Mouse (Mus musculus): ENCODE data around the gene Prrt4.
"Not testable (repeated sequence)": the region's sequence is repeated elsewhere in the genome, so short reads cannot be mapped to it uniquely, and the experiment has no call there.

The Prrt4 gene

GRCm38 (mm10) chr6:29178888-29179658 lies at the start of gene Prrt4:
Gene Prrt4 (minus strand): TSS chr6:29179584.
- DNase-seq (ENCODE audit: low spot score) = peak; percentile 58

GRCm38 (mm10) chr6:29217717-29218116 lies 38.3 kb upstream of the Prrt4 start:
- DNase-seq (ENCODE audit: low spot score) = not testable (repeated sequence)

GRCm38 (mm10) chr6:29215881-29216501 lies 36.6 kb upstream of the Prrt4 start, which contains the start of gene Impdh1:
Gene Impdh1 (minus strand): TSS chr6:29216364.
- DNase-seq (ENCODE audit: low spot score) = peak; percentile 69

GRCm38 (mm10) chr6:29215181-29215580 lies 35.8 kb upstream of the Prrt4 start:
- DNase-seq (ENCODE audit: low spot score) = no peak

DNA sequence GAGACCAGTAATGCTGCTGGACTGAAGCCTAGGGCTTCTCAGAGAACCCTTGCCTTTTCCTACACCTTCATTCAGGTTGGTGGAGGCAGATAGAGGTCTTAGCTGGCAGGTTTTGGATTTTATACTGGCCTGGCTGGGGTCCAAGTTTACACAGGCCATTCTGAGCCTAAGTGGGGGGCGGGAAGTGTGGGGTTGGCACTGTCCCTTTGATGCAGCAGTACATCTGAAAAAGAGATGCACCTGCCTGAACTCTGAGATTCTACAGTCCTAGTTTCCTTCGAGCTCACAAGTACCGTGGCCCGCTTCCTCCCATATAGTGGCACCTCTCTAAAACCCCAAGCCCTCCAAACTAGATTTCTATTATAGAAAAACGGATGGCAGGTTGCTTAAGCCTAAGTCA lies 35.4 kb upstream of the Prrt4 start:
- DNase-seq (ENCODE audit: low spot score) = no peak

DNA sequence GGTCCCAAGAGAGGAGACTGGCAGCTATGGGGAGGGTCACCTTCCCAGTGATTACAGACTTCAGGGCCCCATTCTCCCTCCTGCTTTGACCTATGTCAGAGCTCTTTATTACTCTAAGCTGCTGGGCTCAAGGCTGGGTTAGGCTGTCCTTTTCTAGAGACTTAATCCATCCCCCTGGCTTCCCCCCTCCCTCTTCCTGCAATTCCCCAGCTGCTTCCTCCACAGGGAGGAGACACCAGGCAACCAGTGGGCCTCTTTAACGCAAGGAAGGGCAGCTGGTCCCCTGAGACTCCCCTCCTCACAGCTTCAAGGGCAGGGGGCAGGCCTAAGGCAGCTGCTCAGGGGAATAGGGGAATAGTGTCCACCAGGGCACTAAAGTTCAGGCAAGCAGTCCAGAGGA lies 34.9 kb upstream of the Prrt4 start:
- DNase-seq (ENCODE audit: low spot score) = peak; percentile 63

DNA sequence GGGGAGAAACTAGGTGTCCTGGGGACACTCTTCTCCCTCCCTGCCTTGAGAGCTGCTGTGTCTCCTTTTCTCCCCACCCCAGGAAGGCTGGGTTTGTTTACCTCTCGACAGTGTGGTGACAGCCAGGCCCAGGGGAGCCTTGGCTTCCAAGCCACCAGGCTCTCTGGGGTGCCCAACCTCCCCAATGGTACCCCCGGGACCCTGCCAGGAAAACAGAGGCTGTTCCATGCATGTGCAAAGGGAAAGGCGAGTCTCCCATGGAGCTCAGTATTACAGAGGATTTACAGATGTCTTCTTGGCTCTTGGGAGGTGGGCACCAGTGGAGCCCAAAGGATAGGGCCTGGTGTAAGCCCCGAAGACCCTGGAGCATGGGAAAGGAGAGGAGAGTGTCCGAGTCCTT lies 34.1 kb upstream of the Prrt4 start:
- DNase-seq (ENCODE audit: low spot score) = no peak

GRCm38 (mm10) chr6:29211806-29212492 lies 32.6 kb upstream of the Prrt4 start:
- DNase-seq (ENCODE audit: low spot score) = peak; percentile 84

- DNase-seq (ENCODE audit: low spot score) = peak; percentile 56
Measured at GRCm38 (mm10) chr6:29211146-29211545, 31.8 kb upstream of the Prrt4 start.

- no peak for DNase-seq (ENCODE audit: low spot score)
Measured at GRCm38 (mm10) chr6:29210231-29210936, 31.0 kb upstream of the Prrt4 start.

- no peak for DNase-seq (ENCODE audit: low spot score)
Measured at GRCm38 (mm10) chr6:29208178-29208577, 28.8 kb upstream of the Prrt4 start.

- DNase-seq (ENCODE audit: low spot score) = no peak
Measured at GRCm38 (mm10) chr6:29207017-29207416, 27.6 kb upstream of the Prrt4 start.

DNA sequence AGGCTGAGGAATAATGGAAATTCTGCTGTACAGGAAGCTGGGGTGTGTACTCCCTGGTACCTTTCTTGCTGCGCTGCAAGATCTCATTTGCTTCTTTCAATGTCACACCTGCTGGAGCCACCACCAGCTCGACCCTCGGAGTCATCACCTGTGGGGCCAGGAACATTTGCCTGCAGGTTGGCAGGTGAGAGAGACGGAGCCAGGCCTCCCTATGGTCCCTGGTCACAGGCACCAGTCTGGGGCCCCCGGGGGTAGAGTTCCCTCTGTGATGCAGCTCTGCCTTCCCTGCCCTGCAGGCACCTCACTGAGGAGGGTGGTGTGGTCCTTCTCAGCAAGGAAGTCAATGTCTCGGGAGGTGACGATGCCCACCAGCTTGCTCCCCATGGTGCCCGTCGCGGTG lies 26.6 kb upstream of the Prrt4 start:
- no peak for DNase-seq (ENCODE audit: low spot score)

DNA sequence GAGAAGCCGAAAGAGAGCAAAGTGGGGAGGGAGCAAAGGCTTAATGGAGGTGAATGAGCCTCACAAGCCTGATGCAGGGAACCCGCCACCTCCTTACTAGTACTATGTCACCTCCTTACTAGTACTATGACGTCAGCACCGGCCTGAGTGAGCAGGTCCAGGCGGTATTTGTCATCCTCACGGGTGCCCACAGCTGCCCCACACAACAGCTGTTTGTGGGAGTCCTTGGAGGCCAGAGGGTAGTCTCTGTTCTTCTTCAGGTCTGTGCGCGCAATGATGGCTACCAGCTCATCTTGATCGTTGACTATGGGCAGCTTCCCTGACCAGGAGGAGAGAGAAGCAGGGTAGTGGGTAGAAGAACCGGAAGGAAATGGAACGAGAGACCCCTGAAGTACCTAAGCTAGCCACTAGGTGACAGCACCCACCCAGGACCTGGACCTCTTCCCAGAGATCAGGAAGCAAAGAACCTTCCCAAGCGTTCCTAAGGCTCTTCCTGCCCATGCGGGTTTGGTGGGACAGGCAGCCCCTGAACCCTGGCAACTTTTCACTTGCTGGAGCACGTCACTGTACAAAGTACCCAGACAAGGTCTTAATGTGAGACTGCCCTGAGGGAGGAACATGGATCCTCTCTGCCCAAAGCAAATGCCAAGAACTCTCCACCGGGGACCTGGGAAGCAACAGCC lies 25.7 kb upstream of the Prrt4 start:
- peak; percentile 75 for DNase-seq (ENCODE audit: low spot score)

DNA sequence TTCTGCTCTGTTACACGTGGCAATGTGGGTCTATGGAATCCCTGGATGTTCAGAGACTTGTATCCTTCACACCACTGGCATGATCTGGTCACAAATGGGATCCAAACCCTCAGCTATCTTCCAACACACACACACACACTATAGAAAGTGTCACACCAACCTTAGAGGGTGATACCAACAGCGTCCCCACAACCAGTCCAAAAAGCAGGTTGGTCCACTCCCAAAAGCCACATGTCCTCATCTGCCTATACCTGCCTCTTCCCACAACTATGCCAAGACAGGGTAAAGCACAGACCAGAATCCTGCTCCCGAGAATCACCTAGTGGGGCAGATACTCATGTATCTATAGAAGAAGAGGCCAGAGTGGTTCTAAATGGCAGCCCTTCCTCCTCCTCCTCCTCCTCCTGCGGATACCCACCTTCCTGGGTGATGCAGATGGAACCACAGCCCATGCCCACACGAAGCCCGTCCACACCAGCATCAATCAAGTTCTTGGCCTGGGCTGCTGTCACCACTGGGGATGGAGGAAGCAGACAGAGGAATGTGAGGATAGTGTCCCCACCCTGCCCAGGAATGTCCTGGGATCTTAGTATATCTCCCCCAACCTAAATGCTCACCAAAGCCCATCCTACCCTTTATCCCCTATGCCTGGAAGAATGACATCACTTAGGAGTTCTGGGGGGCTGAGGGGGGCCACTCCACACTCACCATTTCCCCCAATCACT lies 24.6 kb upstream of the Prrt4 start:
- DNase-seq (ENCODE audit: low spot score) = no peak

DNA sequence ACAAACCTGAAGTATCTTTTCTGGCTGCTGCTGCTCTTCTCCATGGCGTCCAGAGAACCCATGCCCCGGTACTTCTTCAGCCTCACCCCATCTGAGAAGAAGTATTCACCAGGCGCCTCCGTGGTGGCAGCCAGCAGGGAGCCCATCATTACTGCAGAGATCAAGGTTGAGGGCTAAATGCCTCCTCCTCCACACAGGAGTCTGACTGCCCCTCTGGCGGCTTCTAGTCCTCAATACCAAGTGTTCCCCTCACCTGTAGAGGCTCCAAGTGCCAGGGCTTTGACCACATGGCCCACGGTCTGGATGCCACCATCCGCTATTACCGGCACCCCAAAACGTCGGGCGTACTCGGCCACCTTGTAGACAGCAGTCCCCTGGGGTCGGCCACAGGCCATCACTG lies 23.7 kb upstream of the Prrt4 start:
- DNase-seq (ENCODE audit: low spot score) = no peak

DNA sequence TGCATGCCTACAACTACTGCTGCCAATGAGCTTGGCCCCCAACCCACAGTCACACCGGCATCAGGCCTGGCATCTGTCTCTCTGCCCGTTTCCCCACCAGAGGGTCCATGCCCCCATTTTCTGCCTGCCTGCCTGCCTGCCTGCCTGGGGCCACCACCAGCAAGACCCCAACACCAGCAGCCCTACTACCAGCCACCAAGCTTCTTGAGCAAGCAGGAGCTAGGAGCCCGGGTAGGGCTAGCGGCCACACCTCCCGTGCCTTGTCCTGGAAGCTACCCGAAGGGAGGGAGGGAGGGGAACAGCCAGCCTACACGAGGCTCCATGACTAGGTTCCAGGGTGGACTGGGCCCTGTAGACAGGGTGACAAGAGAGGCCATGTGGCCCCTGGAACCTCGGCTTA lies 22.6 kb upstream of the Prrt4 start:
- no peak for DNase-seq (ENCODE audit: low spot score)

GRCm38 (mm10) chr6:29201341-29201740 lies 22.0 kb upstream of the Prrt4 start:
- DNase-seq (ENCODE audit: low spot score) = no peak

- DNase-seq (ENCODE audit: low spot score) = peak; percentile 55
Measured at GRCm38 (mm10) chr6:29200496-29200895, 21.1 kb upstream of the Prrt4 start.

- no peak for DNase-seq (ENCODE audit: low spot score)
Measured at GRCm38 (mm10) chr6:29199223-29199855, 20.0 kb upstream of the Prrt4 start.

All from MN1 (cell line).